Mouse (Mus musculus): ENCODE results near the gene Arhgap29. TPM values are rescaled to one million over a fixed set of nuclear protein-coding genes. Genes with fewer than 3 reads are reported as not detected.

The Arhgap29 gene
- polyA plus RNA-seq, 1 experiment from 2014 or later, result 46.9 TPM

- WGBS, result 87% methylated on average over 3 of the region's 3 CpGs
- Histone ChIP-seq H3K27me3 (replicated peaks; ENCODE audit: low read depth, poor library complexity, severe bottlenecking) (no peaks in the 10 kb centered on the region), H3K27ac (replicated peaks) (no peak overlapping the region), H3K36me3 (replicated peaks) (no peaks in the 10 kb centered on the region; the same call in 1 of the 2 replicates), H3K4me1 (no peaks in the 10 kb centered on the region), H3K4me3 (no peak overlapping the region), H3K9me3 (no peaks in the 10 kb centered on the region)
- no peak for DNase-seq (ENCODE audit: low spot score)
Measured at GRCm38 (mm10) chr3:121975381-121975780, 23.0 kb downstream of the Arhgap29 start.

DNA sequence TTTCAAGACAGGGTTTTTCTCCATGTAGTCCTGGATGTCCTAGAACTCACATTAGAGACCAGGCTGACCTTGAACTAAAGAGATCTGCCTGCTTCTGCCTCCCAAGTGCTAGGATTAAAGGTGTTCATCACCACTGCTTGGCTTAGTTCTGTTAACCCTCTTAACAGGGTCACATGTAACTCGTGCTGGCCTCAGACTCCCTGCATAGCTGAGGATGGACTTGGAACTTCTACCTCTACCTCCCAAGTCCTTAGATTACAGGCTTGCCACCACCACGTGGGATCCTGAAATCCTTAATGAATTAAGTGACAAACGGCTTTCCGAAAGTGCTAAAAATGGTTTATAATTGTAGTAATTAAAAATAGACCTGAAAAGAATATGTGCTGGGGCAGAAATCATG is 29.0 kb downstream of the Arhgap29 start:
- H3K4me3 ChIP-seq, result no peak overlapping the region
- H3K4me1 ChIP-seq, result no peaks in the 10 kb centered on the region
- 89% methylated on average over 4 of the region's 4 CpGs for WGBS
- no peak for DNase-seq (ENCODE audit: low spot score)
- peaks cover 12% of the 10 kb centered on the region for H3K36me3 ChIP-seq (replicated peaks)
- H3K27ac ChIP-seq (replicated peaks), result no peak overlapping the region
- no peaks in the 10 kb centered on the region for H3K9me3 ChIP-seq
- H3K27me3 ChIP-seq (replicated peaks; ENCODE audit: low read depth, poor library complexity, severe bottlenecking), result no peaks in the 10 kb centered on the region

DNA sequence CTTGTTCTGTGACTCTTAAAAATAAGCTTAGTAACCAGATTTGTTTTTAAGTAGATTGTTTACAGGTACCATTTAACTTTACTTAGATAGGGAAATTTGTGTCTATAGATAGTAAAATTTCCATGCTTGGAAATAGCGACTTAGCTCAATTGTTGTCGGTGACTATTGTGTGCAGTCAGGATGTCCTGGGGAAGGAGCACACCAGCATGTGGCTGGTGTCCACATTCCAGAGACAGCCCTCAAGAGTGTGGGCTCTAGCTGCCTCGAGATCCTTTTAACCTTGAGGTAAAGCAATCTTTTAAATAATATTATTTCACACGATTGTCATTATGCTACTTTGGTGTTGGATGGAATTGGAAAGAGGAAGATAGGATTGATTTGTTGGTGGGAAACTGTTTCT is 30.1 kb downstream of the Arhgap29 start:
- H3K9me3 ChIP-seq, result no peaks in the 10 kb centered on the region

GRCm38 (mm10) chr3:121995125-121995524 is 42.8 kb downstream of the Arhgap29 start:
- no peak overlapping the region for H3K4me3 ChIP-seq
- H3K27me3 ChIP-seq (replicated peaks; ENCODE audit: low read depth, poor library complexity, severe bottlenecking), result no peaks in the 10 kb centered on the region
- peaks cover 46% of the 10 kb centered on the region for H3K36me3 ChIP-seq (replicated peaks)
- no peak for DNase-seq (ENCODE audit: low spot score)
- no peak overlapping the region for H3K27ac ChIP-seq (replicated peaks)
- peaks cover 8% of the 10 kb centered on the region for H3K4me1 ChIP-seq
- no peaks in the 10 kb centered on the region for H3K9me3 ChIP-seq
- WGBS, result 77% methylated on average over 4 of the region's 4 CpGs

More for the DNA sequence above, 30.1 kb downstream of the Arhgap29 start:
- Histone ChIP-seq H3K36me3 (replicated peaks) (peaks cover 12% of the 10 kb centered on the region), H3K4me3 (no peak overlapping the region), H3K27ac (replicated peaks) (no peak overlapping the region), H3K4me1 (no peaks in the 10 kb centered on the region), H3K27me3 (replicated peaks; ENCODE audit: low read depth, poor library complexity, severe bottlenecking) (no peaks in the 10 kb centered on the region)
- DNase-seq (ENCODE audit: low spot score), result no peak
- WGBS, result 75% methylated on average over 4 of the region's 4 CpGs

DNA sequence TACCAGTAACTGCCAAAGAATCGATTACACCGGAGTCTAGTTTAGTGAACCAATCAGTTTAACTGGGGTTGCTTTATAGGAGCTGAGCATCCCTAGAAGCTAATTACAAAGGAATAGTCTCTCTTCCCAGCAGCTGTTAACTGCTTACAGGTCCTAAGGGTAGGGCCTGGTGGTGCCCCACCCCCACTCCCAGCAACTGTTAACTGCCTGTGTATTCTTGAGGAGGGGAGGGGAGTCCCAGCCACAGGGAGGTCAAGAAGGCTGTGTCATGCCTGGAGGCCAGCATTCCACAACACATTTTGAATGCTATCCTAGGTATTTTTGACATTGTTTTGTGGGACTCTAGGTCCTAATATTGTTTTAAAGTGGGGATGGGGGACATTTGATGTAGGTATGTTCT is 47.6 kb downstream of the Arhgap29 start:
- Histone ChIP-seq H3K27ac (replicated peaks) (0 out of 2 replicates have a peak overlapping the region, but pooled peaks have one; percentile 0), H3K27me3 (replicated peaks; ENCODE audit: low read depth, poor library complexity, severe bottlenecking) (no peaks in the 10 kb centered on the region), H3K4me1 (peaks cover 22% of the 10 kb centered on the region), H3K36me3 (replicated peaks) (peaks cover 26% of the 10 kb centered on the region), H3K4me3 (no peak overlapping the region), H3K9me3 (no peaks in the 10 kb centered on the region)
- WGBS, result 62% methylated on average over 2 of the region's 2 CpGs
- peak; percentile 56 for DNase-seq (ENCODE audit: low spot score)

DNA sequence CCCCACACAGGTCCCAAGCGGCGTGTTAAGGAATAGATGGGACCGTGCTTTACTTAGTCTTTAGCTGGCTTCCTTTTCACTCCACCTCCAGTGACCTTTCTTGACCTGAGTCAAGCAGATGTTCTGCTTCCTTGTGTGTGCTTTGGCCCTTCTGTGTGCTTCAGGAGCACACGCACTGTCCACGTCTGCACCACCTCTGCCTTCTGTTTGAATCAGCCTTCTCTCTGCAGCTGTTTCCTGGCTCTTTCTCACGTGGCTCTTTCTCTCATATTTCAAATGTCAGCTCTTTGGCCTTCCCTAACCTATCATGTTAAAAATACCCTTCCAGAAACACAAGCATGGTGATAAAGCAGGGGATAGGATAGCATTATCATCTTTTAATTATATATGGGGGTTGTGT is 49.2 kb downstream of the Arhgap29 start:
- Histone ChIP-seq H3K4me1 (peaks cover 22% of the 10 kb centered on the region), H3K9me3 (no peaks in the 10 kb centered on the region), H3K27ac (replicated peaks) (no peak overlapping the region), H3K27me3 (replicated peaks; ENCODE audit: low read depth, poor library complexity, severe bottlenecking) (no peaks in the 10 kb centered on the region), H3K4me3 (no peak overlapping the region), H3K36me3 (replicated peaks) (peaks cover 22% of the 10 kb centered on the region)
- WGBS, result 45% methylated on average over 6 of the region's 6 CpGs
- no peak for DNase-seq (ENCODE audit: low spot score)

DNA sequence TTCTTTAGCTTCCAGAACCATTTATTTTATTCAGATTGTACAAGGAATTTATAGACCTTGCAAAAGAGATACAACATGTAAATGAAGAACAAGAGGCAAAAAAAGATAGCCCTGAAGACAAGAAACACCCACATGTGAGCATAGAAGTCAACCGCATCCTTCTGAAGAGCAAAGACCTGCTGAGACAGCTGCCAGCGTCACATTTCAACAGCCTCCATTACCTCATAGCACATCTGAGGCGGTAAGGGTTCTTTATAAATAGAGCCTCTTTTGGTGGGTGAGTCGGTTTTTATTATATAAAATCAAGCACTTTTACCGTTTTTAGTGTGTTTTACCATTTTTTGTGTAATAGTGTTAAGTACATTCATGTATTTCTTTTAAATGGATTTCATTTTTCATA is 57.5 kb downstream of the Arhgap29 start:
- Histone ChIP-seq H3K4me1 (no peaks in the 10 kb centered on the region), H3K4me3 (no peak overlapping the region), H3K27ac (replicated peaks) (no peak overlapping the region), H3K27me3 (replicated peaks; ENCODE audit: low read depth, poor library complexity, severe bottlenecking) (no peaks in the 10 kb centered on the region), H3K9me3 (no peaks in the 10 kb centered on the region), H3K36me3 (replicated peaks) (peaks cover 70% of the 10 kb centered on the region)
- WGBS, result 92% methylated on average over 5 of the region's 5 CpGs
- no peak for DNase-seq (ENCODE audit: low spot score)

GRCm38 (mm10) chr3:122010292-122010691 is 58.0 kb downstream of the Arhgap29 start:
- no peaks in the 10 kb centered on the region for H3K27me3 ChIP-seq (replicated peaks; ENCODE audit: low read depth, poor library complexity, severe bottlenecking)
- no peaks in the 10 kb centered on the region for H3K4me1 ChIP-seq
- 87% methylated on average over 5 of the region's 5 CpGs for WGBS
- H3K36me3 ChIP-seq (replicated peaks), result peaks cover 70% of the 10 kb centered on the region
- H3K9me3 ChIP-seq, result no peaks in the 10 kb centered on the region
- H3K4me3 ChIP-seq, result no peak overlapping the region
- DNase-seq (ENCODE audit: low spot score), result no peak
- H3K27ac ChIP-seq (replicated peaks), result no peak overlapping the region

GRCm38 (mm10) chr3:122012464-122012863 is 60.1 kb downstream of the Arhgap29 start:
- no peaks in the 10 kb centered on the region for H3K9me3 ChIP-seq
- H3K27me3 ChIP-seq (replicated peaks; ENCODE audit: low read depth, poor library complexity, severe bottlenecking), result no peaks in the 10 kb centered on the region
- no peaks in the 10 kb centered on the region for H3K4me1 ChIP-seq
- H3K4me3 ChIP-seq, result no peak overlapping the region
- WGBS, result 75% methylated on average over 1 of the region's 1 CpGs
- no peak for DNase-seq (ENCODE audit: low spot score)
- no peak overlapping the region for H3K27ac ChIP-seq (replicated peaks)
- H3K36me3 ChIP-seq (replicated peaks), result peaks cover 65% of the 10 kb centered on the region

DNA sequence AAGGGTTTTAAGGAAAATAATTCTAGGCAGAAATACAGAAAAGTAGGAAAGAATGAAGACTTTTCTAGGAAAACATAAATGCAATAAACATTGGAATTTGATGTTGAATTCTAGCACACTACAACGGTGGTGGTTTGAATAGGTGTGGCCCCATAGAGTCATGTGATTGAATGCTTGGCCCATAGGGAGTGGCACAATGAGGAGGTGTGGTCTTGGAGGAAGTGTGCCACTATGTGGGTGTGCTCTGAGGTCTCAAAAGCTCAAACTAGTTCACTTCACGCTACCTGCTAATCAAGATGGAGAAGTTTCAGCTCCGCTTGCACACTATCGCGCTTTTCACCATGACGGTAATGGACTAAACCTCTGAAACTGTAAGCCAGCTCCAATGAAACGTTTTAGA is 66.1 kb downstream of the Arhgap29 start:
- Histone ChIP-seq H3K27me3 (replicated peaks; ENCODE audit: low read depth, poor library complexity, severe bottlenecking) (no peaks in the 10 kb centered on the region), H3K4me3 (no peak overlapping the region), H3K4me1 (no peaks in the 10 kb centered on the region), H3K27ac (replicated peaks) (no peak overlapping the region), H3K9me3 (no peaks in the 10 kb centered on the region), H3K36me3 (replicated peaks) (peaks cover 16% of the 10 kb centered on the region)
- no peak for DNase-seq (ENCODE audit: low spot score)
- 95% methylated on average over 7 of the region's 7 CpGs for WGBS

DNA sequence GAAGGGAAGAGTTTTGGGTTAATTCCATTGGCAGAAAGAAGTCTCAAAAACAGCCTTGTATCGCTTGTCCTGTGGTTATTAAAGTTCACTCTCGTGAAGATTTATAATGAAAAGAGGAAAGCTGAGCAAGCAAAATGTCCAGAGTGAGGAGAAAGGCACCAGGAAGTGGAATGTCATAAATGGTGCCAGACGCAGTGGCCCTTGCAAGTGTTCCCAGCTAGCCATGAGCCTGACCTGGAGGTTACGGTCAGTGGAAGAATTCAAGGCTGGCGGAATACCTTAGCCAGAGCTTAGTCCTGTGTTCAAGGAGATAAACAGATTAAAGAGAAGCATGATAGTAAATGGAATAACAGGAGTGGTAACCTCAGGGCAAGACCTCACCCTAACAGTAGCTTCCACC is 66.8 kb downstream of the Arhgap29 start:
- peaks cover 10% of the 10 kb centered on the region for H3K36me3 ChIP-seq (replicated peaks)
- no peaks in the 10 kb centered on the region for H3K4me1 ChIP-seq
- H3K27ac ChIP-seq (replicated peaks), result no peak overlapping the region
- H3K27me3 ChIP-seq (replicated peaks; ENCODE audit: low read depth, poor library complexity, severe bottlenecking), result no peaks in the 10 kb centered on the region
- H3K9me3 ChIP-seq, result no peaks in the 10 kb centered on the region
- H3K4me3 ChIP-seq, result no peak overlapping the region
- no peak for DNase-seq (ENCODE audit: low spot score)
- 88% methylated on average over 5 of the region's 5 CpGs for WGBS

GRCm38 (mm10) chr3:122021029-122021652 is 68.8 kb downstream of the Arhgap29 start:
- H3K36me3 ChIP-seq (replicated peaks), result peaks cover 4% of the 10 kb centered on the region; the same call in 1 of the 2 replicates
- no peaks in the 10 kb centered on the region for H3K4me1 ChIP-seq
- no peak overlapping the region for H3K27ac ChIP-seq (replicated peaks)
- no peak overlapping the region for H3K4me3 ChIP-seq
- H3K9me3 ChIP-seq, result no peaks in the 10 kb centered on the region
- 86% methylated on average over 8 of the region's 8 CpGs for WGBS
- no peak for DNase-seq (ENCODE audit: low spot score)
- H3K27me3 ChIP-seq (replicated peaks; ENCODE audit: low read depth, poor library complexity, severe bottlenecking), result no peaks in the 10 kb centered on the region

GRCm38 (mm10) chr3:122022355-122022754 is 70.0 kb downstream of the Arhgap29 start:
- H3K36me3 ChIP-seq (replicated peaks), result no peaks in the 10 kb centered on the region
- H3K27ac ChIP-seq (replicated peaks), result no peak overlapping the region
- no peaks in the 10 kb centered on the region for H3K9me3 ChIP-seq
- H3K4me1 ChIP-seq, result peaks cover 3% of the 10 kb centered on the region; the same call in 1 of the 2 replicates
- no peak overlapping the region for H3K4me3 ChIP-seq
- 89% methylated on average over 3 of the region's 3 CpGs for WGBS
- H3K27me3 ChIP-seq (replicated peaks; ENCODE audit: low read depth, poor library complexity, severe bottlenecking), result no peaks in the 10 kb centered on the region
- DNase-seq (ENCODE audit: low spot score), result no peak
